Mouse (Mus musculus): Measurements from ENCODE around the gene 1700029F12Rik. TPM values are rescaled to one million over a fixed set of nuclear protein-coding genes. Genes with fewer than 3 reads are reported as not detected.
"Not testable (repeated sequence)": the region's sequence is repeated elsewhere in the genome, so short reads cannot be mapped to it uniquely, and the experiment has no call there.

Gene 1700029F12Rik
- not detected for polyA plus RNA-seq (2017; shearing (Covaris generic))

GRCm38 (mm10) chr13:97034262-97034661 lies at the start of gene 1700029F12Rik:
Gene 1700029F12Rik (minus strand): TSS chr13:97034362.
- ATAC-seq = no peak

- ATAC-seq = no peak
Observed at GRCm38 (mm10) chr13:97082432-97082831, 48.3 kb upstream of the 1700029F12Rik start.

GRCm38 (mm10) chr13:97080615-97081014 lies 46.5 kb upstream of the 1700029F12Rik start:
- no peak for ATAC-seq

- ATAC-seq = no peak
Observed at GRCm38 (mm10) chr13:97080201-97080600, 46.0 kb upstream of the 1700029F12Rik start.

- ATAC-seq = no peak
Observed at GRCm38 (mm10) chr13:97077556-97077955, 43.4 kb upstream of the 1700029F12Rik start.

GRCm38 (mm10) chr13:97073497-97073896 lies 39.3 kb upstream of the 1700029F12Rik start:
- ATAC-seq = no peak

GRCm38 (mm10) chr13:97071626-97072241 lies 37.6 kb upstream of the 1700029F12Rik start:
- no peak for ATAC-seq

GRCm38 (mm10) chr13:97070931-97071625 lies 36.9 kb upstream of the 1700029F12Rik start:
- ATAC-seq = no peak

GRCm38 (mm10) chr13:97068151-97068550 lies 34.0 kb upstream of the 1700029F12Rik start:
- ATAC-seq = no peak

GRCm38 (mm10) chr13:97067691-97068090 lies 33.5 kb upstream of the 1700029F12Rik start:
- no peak for ATAC-seq

- ATAC-seq = no peak
Observed at GRCm38 (mm10) chr13:97066649-97067550, 32.7 kb upstream of the 1700029F12Rik start, which contains the start of gene Fam169a. Gene Fam169a (plus strand): TSS chr13:97067286.

GRCm38 (mm10) chr13:97064844-97065621 lies 30.9 kb upstream of the 1700029F12Rik start:
- not testable (repeated sequence) for ATAC-seq

- no peak for ATAC-seq
Observed at GRCm38 (mm10) chr13:97064413-97064812, 30.3 kb upstream of the 1700029F12Rik start.

- no peak for ATAC-seq
Observed at GRCm38 (mm10) chr13:97063431-97063830, 29.3 kb upstream of the 1700029F12Rik start.

GRCm38 (mm10) chr13:97062151-97062550 lies 28.0 kb upstream of the 1700029F12Rik start:
- no peak for ATAC-seq

- no peak for ATAC-seq
Observed at GRCm38 (mm10) chr13:97060331-97060730, 26.2 kb upstream of the 1700029F12Rik start.

GRCm38 (mm10) chr13:97059746-97060145 lies 25.6 kb upstream of the 1700029F12Rik start:
- ATAC-seq = no peak

GRCm38 (mm10) chr13:97057817-97058216 lies 23.7 kb upstream of the 1700029F12Rik start:
- no peak for ATAC-seq

GRCm38 (mm10) chr13:97053844-97054243 lies 19.7 kb upstream of the 1700029F12Rik start:
- ATAC-seq = no peak

- ATAC-seq = no peak
Observed at GRCm38 (mm10) chr13:97052667-97053066, 18.5 kb upstream of the 1700029F12Rik start.

- no peak for ATAC-seq
Observed at GRCm38 (mm10) chr13:97051158-97051557, 17.0 kb upstream of the 1700029F12Rik start.

- no peak for ATAC-seq
Observed at GRCm38 (mm10) chr13:97030075-97030474, 4.1 kb downstream of the 1700029F12Rik start.
